Mouse (Mus musculus) left cerebral cortex, postnatal 36 days (tissue): ENCODE measurements around the gene Myo1e. TPM values are rescaled to one million over a fixed set of nuclear protein-coding genes. Genes with fewer than 3 reads are reported as not detected.

Experiments used
- DNase-seq, 2 experiments: peaks; one replicate each; pipeline ENCODE4 v3.0.0; 2021 to 2022; ENCODE audit warnings: low spot score in 2 of 2, mixed read lengths in 1 of 2
- intact Hi-C: fragments of 180-260 bp; cut with DNase I; formaldehyde crosslinking; loops from one replicate; pipeline ENCODE4 v1.15.1; 2025
- total RNA-seq, 2 experiments: library from RNA; stranded (reverse); gene quantifications; 2 replicates each; pipeline ENCODE4 v1.2.3; 2021

The Myo1e gene
- total RNA-seq, 2 experiments from 2014 or later = 14.6 to 14.7 TPM

DNA sequence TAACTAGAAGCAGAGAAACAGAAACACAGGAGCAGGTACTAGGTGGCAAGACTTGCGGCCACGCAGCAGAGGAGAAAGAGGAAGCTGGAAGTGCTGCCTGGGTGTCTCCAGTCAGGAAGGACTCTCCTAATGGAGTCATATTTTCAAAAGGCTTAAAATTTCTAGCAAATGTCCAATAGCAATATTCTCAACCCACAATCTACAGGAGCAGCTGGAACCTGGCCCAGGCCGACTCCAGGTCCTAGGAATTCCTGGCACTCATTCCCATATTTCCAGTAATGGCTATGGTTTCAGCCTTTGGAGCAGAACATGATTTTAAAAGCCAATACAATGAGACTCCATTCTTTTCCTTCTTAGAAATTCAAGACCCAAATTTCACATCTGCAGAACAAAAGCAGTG lies 182.4 kb downstream of the Myo1e start:
- no peak for DNase-seq
- intact Hi-C loops = no loop called here

DNA sequence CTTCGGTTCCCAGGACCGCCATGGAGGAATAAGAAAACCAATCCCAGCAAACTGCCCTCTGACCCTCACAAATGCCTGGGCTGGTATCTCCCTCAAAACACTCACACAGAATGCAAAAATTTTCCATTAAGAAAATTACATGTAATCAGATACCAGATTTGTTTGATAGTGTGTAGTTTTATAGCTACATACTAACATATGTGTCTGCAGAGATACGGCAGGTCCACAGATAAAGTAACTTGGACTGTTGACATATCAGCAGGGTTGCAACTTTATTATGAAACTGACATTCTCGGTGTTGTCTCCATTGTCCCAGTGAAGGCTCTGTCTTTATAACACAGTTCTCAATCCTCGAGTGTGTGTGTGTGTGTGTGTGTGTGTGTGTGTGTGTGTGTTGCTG lies 183.9 kb downstream of the Myo1e start:
- intact Hi-C loops = loop anchor here (2.0 to 10.0 kb wide), 2 partner anchors 184 to 366 kb away; partner anchors contain the start of gene Myo1e
- no peak for DNase-seq

DNA sequence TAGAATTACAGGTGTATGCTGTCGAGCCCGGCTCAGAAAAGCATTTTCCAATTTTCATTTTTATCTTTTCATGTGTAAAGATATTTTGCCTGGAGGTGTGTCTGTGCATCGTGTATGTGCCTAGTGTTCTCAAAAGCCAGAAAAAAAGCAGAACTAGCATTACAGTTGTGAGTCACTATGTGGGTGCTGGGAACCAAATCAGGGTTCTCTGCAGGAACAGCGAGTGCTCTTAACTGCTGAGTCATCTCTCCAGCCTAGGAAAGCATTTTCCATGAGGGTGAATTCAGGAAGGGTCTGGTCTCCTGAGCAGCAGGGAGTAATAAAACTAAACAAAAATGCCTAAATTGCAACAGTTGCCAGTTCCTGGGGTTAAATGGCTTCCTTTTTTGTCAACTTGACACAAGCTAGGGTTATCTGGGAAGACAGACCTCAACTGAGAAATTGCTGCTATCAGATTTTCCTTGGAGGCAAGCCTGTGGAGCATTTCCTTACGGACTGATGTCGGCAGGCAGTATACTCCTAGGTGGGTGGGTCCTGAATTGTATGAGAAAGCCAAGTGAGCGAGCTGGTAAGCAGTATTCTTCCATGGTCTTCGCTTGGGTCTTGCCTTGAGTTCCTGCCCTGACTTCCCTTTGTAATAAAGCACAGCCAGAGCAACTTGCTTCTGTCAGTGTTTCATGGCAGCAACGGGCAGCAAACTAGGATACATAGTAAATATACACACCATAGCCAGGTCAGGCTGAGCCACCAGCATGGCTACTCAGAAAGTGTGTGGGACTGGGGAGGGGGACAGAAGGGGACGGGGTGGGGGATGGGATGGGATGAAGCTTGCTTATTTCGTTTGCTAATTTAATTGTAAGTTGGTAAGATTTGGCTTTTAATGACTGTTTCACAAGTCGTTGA lies 184.8 kb downstream of the Myo1e start:
- intact Hi-C loops = loop anchor here (1.0 to 10.0 kb wide), 3 partner anchors 185 to 367 kb away; partner anchors contain the start of gene Myo1e
- DNase-seq = no peak

DNA sequence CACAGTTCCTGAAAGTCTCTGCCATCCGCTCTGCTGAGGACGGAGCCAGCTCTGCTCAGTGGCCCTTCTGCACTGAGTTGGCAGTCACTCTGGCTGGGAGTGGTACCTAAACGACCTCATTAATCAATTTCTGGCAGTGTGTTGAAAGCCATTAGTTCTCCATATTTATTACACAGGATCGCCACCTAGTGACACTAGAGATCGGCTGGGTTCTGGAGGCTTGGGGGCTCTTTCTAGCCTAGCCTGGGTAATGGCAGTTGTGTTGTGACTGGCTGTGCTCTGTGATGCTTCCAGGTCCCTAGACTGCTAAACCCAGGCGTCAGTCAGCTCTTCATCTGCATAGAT lies 185.4 kb downstream of the Myo1e start:
- intact Hi-C loops = loop anchor here (1.0 to 10.0 kb wide), 2 partner anchors 283 to 368 kb away; no protein-coding TSS in a partner anchor
- DNase-seq = no peak

DNA sequence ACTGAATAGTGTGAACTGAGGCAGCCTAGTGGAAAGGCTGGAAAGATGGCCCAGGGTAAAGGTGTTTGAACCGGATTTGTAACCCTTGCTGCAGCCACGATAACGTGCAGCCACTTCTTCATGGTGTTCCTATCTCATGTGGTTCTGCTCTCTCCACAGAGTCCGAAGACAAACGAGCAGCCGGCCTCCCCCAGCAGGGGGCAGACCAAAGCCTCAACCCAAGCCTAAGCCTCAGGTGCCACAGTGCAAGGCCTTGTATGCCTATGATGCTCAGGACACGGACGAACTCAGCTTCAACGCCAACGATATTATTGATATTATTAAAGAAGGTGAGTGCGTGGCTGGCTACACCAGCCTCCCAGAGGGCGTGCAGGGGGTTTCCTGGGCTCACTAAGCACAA lies 188.5 kb downstream of the Myo1e start:
- intact Hi-C loops = loop anchor here (10.0 kb wide), 1 partner anchor 371 kb away; no protein-coding TSS in a partner anchor
- DNase-seq = no peak

DNA sequence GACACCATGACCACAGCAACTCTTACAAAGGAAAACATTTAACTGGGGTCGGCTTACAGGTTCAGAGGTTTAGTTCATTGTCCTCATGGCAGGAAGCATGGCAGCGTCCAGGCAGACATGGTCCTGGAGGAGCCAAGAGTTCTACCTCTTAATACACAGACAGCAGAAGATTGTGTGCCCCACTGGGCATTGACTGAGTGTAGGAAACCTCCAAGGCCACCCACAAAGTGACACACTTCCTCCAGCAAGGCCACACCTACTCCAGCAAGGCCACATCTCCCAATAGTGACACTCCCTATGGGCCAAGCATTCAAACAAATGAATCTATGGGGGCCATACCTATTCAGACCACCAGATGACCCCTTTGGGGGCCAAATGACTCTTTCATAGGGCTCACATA lies 188.9 kb downstream of the Myo1e start:
- DNase-seq = no peak
- intact Hi-C loops = loop anchor here (10.0 kb wide), 1 partner anchor 371 kb away; no protein-coding TSS in a partner anchor

DNA sequence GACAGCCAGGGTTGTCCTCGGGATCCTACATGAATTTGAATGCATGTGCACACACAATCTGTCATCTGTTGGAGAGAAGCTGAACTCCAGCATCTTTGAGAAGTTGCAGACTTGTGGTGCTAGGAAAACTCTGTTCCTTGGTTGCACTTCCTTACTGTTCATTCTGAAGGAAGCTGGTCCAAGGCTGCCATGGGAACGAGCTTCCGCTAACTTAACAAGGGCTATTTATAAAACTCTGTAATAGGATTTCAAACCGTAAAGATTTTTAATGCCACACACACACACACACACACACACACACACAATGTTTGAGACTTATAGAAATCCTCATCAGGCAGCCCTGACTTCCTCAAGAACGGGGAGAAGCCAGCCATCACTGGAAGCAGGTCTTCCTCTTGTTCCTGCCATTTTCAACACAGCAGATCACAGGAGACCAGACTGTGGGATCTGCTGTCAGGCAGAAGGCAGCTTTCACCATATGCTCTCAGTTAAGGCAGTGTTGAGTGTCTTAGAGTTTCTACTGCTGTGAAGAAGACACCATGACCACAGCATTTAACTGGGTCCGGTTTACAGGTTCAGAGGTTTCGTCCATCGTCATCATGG lies 194.9 kb downstream of the Myo1e start:
- DNase-seq = peak; percentile 28 to 37
- intact Hi-C loops = loop anchor here (10.0 kb wide), 1 partner anchor 673 kb away; no protein-coding TSS in a partner anchor

DNA sequence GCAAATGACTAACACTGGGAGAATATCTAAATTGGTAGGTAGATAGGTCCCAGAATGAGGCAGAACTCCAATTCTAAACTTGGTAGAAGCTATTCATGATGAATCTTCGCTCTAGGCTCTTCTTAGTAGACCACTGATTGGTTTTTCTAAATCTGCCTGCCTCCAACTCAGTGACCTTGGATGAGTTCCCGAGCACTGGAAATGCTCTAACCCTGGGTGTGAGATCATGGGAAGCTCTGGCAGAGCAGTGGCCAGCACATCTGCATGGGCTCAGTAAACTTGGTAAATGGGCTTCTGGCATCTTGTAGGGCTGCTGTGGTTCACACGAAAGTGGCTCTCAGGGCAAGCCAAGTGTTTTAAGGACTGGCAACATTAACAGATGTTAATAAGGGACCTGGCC lies 199.4 kb downstream of the Myo1e start:
- intact Hi-C loops = loop anchor here (10.0 kb wide), 1 partner anchor 668 kb away; no protein-coding TSS in a partner anchor
- no peak for DNase-seq

DNA sequence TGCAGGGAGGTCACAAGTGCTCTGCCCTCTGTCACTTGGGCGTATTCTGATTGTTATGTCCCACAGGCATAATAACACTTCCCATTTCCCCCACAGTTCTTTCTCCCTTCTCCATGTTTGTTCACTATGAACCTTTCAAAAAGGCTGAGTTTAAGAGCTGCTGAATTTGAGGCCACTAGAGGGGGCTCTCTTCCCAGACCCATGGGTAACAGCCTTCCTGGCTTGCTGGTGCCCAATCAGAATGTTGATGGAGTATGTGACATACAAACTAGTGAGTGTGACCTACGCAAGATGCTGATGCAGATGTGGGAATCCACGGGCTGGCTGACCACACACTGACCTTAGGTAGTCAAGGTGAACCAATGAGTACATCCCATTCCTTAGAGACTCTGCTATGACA lies 201.6 kb downstream of the Myo1e start:
- intact Hi-C loops = loop anchor here (10.0 kb wide), 1 partner anchor 666 kb away; no protein-coding TSS in a partner anchor
- no peak for DNase-seq

DNA sequence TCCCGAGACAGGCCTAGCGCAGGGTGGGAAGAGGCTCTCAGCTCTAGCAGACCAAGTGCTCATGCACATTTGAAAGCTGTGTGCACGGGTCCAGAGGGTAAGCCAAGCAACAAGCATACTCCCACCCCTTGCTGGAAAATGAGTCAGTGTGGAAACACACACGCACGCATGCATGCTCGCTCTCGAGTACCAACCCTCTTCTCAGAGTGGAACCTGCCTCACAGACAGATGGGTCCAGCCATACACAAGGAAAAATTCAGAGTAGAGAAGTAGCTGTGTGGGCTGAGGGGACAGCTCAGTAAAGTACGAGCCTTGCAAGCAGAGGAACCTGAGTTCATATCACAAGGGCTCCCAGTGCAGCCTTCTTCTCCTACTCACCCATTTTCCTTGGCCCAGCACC lies 202.6 kb downstream of the Myo1e start:
- intact Hi-C loops = loop anchor here (10.0 kb wide), 1 partner anchor 665 kb away; no protein-coding TSS in a partner anchor
- no peak for DNase-seq

DNA sequence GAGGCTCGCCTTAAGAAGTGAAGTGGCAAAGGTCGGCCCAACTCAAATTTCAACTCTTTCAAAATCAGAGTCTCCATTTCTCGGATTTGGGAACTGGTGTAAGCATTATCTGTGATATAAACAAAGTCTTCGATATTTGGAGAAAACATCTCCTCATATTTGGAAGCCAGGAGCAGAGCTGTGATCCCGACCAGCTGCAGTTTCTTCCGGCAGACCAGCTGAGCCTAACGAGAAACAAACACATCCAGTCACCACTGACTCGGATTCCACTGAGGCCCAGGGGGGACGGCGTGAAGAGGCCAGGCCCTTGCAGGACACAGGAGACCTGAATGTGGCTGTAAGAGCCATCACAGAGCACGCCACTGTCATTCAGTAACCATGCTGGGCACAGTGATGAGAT lies 203.5 kb downstream of the Myo1e start:
- intact Hi-C loops = no loop called here
- DNase-seq = no peak

DNA sequence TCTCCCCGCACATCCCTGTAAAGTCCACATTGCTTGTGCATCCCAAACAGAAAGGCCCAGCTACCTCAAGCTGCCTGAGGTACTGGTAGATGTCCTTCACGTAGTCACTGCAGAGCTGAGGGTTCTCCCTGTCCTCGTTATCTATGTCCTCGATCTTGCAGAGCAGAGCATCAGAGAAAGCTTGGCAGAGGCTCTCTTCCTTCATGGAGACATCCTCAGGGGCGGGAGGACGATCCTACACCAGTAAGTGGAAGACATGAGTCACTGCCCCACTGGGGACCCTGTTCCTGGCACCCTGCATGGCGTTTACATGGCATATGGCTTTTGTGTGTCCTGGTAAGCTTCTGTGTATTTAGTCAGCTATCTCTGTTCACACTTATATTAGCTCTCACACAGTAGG lies 205.9 kb downstream of the Myo1e start:
- no peak for DNase-seq

DNA sequence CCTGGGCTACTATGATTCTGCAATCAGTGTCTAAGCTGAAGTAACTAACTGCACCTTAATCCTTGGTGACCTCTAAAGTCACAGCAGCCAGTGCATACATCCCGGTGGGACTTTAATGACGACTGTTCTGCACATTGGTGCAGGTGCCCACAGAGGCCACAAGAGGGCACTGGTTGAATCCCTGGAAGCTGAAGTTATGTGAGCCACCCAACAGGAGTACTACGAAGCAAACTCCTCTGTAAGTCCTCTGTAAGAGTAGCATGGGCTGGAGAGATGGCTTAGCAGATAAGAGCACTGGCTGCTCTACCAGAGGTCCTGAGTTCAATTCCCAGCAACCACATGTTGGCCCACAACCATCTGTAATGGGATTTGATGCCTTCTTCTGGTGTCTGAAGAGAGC lies 209.3 kb downstream of the Myo1e start:
- no peak for DNase-seq
- intact Hi-C loops = no loop called here

More for the DNA sequence above, 205.9 kb downstream of the Myo1e start:
- intact Hi-C loops = no loop called here

DNA sequence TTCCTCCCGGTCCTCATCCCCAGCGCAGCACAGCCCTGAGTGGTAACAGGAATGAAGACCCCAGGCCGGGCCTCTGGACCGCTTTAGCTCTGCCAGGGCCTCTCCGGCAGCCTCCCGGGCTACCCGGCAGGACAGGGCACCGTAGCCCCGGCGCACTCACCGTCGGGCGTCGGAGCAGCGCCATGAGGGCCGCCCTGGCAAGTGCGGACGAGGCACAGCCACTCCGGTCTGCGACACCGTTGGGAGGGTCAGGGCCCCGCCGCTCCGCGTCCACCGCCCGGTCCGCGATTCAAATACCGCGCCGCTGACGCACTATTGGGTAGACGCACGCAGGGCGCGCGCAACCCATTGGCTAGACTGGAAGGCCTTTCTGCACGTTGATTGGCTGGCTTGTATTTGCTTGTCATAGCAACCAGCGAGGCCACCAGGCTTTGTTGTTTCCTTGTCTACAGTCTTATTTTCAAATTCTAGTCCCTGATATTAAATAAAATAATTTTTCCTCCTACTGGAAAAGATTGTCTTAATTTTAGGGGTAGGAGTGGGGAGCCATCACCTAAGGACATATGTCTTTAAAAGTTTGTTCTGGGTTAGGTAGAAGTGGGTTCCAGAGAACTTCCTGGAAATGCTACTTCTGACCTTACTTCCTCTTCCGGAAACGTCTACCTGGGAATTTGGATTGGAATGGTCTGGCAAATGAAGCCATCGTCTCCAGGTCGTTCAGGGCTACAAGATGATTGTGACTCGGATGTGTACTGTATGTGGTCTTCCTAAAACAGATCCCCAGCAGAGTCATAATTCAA lies 214.3 kb downstream of the Myo1e start, which contains the start of gene Ccnb2:
Gene Ccnb2, minus strand, starts transcription at position 291 of the 800 bp plus-strand sequence.
- intact Hi-C loops = no loop called here

DNA sequence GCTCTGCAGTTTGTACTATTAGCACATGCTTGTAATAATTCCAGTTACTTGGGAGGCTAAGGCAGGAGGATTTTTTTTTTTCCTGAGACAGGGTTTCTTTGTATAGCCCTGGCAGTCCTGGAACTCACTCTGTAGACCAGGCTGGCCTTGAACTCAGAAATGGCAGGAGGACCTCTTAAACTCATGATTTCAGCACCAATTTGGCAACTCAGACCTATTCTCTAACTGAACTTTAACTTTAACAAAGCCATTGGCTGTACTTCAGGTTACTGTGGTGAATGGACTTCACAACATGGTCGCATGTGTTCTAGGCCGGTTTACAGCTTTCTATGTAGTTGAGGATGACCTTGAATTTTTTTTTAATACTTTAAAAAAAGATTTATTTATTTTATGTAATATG lies 215.5 kb downstream of the Myo1e start:
- DNase-seq = no peak
- intact Hi-C loops = no loop called here

More for the DNA sequence above, 214.3 kb downstream of the Myo1e start, which contains the start of gene Ccnb2:
- DNase-seq = peak; percentile 76 to 79

DNA sequence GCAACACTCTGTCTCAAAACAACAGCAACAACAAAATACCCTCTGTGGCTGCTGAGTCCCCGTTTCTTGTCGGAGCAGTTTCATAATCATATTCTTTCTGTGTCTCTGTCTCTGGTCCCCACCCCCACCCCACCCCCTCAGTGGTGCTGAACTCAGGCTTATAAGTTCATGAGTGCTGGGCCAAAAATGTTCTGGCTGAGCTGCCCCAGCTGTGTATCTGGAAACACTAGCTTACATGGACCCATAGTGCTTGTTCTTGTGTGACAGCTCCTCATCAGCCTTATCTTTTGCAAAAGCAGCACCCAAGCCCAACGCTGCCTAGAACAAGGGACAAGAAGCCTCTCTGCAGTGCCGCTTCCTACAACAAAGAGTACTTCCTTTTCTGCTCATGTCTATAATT lies 232.8 kb downstream of the Myo1e start:
- intact Hi-C loops = no loop called here

DNA sequence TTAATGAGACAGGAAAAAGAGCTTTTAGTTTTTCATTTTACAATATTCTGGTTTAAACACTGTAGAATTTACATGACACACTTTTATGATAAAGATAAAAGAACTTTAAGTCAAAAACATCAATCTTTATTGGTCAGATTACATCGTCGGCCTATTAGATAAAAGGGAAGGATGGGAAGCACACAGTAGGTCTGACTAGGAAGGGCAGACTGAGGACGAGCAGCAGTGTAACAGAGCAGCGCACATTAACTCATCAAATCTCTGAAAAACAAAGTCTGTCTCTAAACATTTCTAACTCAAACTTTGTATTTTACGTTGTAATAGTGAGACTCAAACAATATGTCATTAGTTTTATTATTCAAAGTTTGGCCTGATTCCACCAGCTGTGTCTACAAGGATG lies 241.9 kb downstream of the Myo1e start:
- intact Hi-C loops = no loop called here
- DNase-seq = no peak

More for the DNA sequence above, 232.8 kb downstream of the Myo1e start:
- no peak for DNase-seq
